Mouse (Mus musculus) frontal cortex, adult 2 months (tissue): ENCODE measurements around the gene Zfp536. TPM values are rescaled to one million over a fixed set of nuclear protein-coding genes. Genes with fewer than 3 reads are reported as not detected.

Experiments used
- DNase-seq, 2 experiments: peaks; one replicate each; pipeline ENCODE4 v3.0.0; 2022; ENCODE audit warnings: low spot score in 1 of 2; ENCODE audit errors: extremely low spot score in 1 of 2
- polyA plus RNA-seq: library from polyadenylated mRNA; depleted of rRNA; stranded (reverse); fragments of >200 nt; gene quantifications from 2 replicates; pipeline ENCODE4 v1.2.3, GENCODE M21; 2012

The Zfp536 gene
- polyA plus RNA-seq, 1 experiment: 20.3 TPM

DNA sequence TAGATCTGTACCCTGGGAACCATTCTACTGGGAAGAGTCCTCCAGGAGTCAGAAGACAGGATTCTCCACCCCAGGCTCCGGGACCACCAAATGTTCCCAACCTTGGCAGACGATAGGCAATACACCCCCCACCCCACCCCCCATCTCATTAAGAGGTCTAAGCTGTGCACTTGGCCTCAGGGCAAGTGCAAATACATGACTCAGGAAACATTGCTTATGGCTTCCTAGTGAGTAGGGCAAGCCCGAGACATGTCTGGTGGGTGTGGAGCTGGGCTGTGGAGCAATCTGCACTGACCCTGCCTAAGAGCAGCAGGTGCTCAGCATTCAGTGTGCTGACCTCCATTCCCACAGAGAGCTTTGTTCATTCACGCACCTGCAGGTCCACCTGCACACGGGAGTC is 78.4 kb downstream of the Zfp536 start:
- no peak for DNase-seq

DNA sequence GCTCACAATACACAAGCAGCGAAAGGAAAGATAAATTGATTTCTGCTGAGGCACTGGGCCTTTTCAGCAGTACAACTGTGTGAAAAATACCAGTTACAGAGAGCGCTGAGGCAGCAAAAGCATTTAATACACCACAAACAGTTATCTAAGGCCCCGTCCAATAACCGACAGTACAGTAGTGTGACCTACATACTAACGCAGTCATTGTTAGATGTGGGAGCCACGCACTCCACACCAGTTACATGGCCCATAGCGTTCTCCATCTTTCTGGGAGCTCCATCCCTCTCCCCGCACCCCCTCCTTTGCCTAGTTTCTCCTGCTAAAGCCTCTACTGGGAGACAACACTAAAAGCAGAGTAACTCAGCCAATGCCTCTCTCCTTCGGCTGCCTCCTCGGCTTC is 82.8 kb downstream of the Zfp536 start:
- no peak for DNase-seq

DNA sequence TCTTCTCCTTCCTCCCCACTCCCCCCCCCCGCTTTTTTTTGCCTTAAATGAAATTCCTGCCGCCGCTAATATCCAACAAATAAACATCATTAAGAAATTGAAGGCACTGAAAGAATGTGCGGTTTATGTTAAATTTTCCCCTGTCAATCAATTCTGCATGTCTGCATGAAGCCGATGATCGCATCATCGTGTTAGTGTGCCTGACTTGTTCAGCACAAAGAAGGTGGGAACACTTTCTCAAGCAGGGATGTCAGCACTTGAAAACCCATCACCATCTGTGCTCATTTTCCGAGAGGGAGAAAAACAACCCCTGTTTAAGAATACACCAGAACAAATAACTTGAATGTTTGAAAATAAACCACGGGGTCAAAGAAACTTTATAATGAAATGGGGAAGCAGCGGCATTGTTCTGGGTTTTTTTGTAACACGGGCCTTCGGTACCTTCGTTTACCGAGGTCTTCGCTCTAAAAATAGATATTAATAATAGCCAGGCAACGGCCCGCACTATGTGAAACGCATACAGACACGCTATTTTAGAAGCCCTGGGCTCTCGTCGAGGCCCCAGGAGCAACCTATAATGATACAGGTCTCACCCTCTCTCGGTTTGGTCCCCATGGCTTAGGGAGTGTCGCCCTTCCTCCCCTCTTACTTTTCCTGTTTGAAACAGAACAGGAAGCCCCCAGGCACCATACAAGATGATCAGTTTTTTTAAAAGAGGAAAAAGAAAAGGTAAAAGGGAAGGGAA is 83.7 kb downstream of the Zfp536 start:
- DNase-seq: peak in 1 of 2 experiments; percentile 15

DNA sequence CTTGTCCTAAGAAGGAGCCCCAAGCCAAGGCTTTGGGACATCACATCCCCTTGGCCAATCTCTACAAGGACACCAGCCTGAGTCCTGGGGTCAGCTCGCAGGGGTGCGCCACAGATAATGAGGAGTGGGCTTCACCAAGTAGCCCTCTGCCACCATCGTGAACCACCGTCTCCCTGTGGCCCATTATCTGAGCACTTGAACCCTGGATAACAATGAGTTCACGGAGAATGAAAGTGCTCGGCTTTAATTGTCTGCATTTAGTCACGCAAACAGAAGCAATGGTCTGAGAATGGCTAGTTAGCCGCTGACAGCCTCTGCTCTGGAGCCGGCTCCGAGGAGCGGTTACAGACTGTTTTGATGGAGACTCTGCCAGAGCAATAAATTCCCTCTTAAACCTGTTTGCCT is 84.3 kb downstream of the Zfp536 start:
- peak in 1 of 2 experiments; percentile 3 for DNase-seq

DNA sequence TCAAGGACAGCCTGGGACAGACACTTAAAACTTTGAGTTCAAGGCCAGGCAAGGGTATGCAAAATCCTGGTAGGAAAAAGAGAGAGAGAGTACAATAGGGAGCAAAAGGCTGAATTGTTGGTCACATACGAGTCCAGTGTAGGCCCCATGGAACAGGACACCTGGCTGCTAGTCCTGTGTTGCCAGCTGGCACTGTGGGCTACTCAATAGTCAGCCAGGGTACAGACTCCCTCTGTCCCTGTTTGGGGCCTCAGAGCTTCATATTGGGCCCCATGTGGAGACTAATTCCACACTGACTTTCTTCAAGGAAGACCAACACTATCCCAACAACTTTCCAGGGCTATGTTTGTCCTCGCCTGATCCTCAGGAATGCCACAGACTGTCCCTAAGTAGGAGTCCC is 87.1 kb downstream of the Zfp536 start:
- DNase-seq: no peak

DNA sequence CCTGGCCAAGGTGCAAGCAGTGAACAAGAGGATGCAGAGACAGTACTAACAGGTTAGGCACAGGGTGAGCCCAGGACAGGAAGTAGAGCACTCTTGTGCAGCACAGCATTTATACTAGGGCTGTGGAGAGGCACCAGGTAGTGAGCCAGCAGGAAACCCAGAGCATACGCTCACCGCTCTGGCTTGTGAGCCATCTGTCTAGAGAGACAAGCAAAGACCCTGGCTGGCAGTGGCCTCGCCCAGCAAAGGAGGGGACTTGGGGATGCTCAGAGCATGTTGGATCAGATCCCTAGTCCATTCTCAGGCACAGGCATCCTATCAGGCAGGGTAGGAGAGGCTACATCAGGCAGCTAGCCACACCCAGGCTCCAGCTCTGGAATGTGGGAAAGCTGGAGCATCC is 88.2 kb downstream of the Zfp536 start:
- DNase-seq: no peak

DNA sequence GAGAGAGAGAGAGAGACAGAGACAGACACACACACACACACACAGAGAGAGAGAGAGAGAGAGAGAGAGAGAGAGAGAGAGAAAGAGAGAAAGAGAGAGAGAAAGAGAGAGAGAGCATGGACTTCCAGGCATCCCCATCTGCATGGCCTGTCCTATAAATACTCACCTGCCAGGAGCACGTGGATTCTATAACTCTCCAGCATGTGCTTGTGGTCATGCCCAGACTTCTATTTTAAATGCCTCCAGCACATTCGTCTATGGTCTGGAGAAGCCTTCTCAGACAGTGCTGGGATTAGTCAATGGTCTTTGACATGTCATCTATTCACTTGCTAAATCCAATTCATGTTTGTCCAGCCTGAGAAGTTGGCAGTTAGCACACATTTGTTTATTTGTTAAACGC is 92.1 kb downstream of the Zfp536 start:
- no peak for DNase-seq

DNA sequence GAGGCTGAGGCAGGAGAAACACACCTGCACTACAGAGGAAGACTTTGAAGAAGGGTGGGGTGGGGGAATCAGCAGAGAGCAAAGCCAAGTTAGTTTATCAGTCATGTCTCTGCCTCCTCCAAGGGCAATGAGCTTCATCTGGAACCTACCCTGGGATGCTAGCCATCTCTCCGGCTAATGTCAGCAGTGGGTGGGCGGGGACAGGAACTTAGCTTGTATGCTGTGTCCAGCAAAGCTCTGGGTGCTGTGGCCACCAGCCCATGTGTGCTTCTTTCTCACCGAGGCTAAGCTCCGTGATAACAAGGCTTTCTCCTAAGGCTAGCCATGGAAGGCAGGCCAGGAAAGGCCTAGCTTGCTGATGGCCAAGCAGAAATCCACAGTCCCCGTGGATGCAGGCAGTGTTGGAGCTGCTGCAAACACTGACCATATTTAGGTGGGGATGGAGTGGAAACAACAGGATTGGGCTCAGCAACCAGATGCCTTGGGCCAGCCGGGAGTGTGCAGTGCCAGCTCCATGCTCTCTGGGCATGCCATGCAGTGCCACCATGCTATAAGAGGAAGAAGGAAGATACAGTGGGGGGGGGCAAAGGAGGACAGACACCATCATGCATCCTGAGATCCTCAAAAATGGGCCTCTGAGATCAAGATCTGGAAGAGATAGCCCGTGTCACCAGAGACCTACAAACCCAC is 109.6 kb downstream of the Zfp536 start:
- DNase-seq: no peak

DNA sequence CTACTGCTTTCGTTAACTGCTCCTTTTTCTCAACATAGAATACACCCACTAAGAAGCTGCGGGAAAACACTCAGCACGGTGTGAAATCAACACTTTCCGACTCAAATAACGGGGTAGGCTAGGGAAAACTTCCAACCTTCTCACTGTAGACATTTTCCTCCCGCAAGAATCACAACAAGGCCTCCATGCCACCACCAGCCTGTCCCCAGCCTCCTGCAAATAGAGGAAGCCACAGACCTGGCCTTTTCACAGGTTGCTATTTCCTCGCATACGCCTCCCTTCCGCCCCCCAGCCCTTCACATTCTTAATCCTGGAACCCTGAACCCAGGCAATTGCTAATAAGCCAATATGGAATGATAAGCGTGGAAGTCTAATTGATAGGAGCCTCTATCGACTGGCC is 124.8 kb downstream of the Zfp536 start:
- peak in 1 of 2 experiments; percentile 29 for DNase-seq

DNA sequence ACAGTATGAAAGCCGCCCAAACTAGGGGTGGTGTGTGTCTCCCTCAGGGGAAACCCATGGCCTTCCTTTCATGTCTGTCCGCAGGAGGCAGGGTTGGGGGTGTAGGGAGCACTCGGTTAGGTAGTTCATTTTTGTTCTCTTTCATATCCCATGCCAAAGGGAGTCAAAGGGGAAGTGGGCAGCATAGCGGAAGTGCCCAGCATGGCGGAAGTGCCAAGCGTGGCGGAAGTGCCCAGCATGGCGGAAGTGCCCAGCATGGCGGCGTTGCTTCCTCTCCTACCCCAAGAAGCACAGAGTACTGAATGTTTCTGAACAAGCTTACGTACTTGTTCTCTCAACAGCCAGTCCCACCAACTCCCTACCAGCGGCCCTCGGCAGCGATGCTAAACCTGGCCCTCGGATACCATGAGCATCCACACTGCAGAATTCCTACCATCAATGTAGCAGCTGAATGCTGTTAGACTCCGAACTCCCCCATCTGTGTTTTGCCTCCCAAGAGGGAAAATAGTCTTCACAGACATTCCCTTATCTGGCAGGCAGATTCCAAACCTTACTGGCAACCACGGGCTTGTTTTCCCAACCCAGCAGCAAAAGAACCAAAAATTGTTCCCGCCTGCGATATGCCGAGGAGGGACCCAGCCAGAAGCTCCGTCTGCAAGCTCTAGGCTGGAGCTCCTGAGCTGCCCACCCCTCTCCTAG is 125.4 kb downstream of the Zfp536 start:
- peak in 1 of 2 experiments; percentile 45 for DNase-seq

DNA sequence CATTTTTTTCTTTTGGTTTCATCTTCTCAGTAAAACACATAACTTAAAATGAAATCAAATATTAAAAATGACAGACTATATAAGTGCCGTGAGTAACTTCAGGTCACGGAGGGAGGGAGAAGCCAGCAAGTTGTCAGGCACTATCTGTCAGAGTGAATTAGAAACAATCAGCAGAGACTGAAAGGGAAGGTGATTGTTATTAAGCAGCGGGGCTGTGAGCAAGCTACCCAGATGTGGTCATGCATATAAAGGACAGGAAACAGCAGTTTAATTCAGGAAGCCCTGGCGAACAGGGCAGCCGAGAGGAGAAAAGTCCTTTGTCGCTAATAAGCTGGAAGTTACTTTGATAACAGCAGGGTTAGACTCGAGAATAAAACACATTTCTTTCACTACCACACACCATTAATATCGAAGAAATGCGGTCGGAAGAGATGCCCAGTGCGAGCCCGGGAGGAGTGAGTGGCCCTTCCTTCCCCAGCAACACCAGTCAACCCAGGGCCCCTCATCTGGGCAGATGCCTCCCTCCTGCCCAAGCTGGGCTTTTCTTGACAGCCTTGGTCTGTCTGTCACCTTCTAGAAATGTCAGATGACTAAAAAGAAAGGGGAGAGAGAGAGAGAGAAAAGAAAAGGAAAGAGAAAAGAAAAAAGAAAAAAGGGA is 133.6 kb downstream of the Zfp536 start:
- no peak for DNase-seq

DNA sequence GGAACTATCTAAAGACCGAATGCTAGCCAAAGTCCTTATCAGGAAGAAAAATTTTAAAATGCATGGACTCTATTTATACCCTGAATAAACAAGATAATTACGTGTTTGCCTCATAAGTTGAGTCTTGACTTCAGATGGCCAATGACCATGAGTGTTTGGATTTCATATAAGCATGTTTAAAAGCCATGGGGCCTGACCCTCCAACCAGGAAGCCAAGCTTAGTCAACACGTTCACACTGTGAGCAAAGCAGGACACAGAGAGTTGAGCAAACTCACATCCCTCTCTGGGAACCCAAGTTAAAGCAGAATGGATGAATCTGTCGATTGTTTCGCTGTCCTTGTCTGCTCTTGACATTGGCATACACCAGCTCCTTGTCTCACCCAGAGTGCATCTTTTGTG is 138.6 kb downstream of the Zfp536 start:
- no peak for DNase-seq

DNA sequence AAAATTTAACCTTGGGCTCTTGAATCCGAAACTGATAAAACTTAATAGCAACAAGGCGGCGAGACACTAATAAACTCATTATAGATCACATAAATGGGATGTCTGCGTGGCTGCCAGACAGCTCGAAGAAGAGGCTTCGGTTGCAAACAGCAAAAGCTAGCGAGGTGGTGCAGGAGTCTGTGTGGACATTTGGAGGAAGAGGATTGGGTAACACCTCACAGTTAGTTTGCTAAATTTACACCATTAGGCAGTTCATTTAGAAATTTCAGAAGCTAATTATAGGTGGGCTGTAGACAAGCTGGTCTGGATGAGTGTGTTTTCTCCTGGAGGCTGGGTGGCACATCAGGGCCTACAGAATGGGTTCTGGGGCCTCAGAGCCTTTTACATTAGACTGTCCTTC is 143.0 kb downstream of the Zfp536 start:
- DNase-seq: no peak

DNA sequence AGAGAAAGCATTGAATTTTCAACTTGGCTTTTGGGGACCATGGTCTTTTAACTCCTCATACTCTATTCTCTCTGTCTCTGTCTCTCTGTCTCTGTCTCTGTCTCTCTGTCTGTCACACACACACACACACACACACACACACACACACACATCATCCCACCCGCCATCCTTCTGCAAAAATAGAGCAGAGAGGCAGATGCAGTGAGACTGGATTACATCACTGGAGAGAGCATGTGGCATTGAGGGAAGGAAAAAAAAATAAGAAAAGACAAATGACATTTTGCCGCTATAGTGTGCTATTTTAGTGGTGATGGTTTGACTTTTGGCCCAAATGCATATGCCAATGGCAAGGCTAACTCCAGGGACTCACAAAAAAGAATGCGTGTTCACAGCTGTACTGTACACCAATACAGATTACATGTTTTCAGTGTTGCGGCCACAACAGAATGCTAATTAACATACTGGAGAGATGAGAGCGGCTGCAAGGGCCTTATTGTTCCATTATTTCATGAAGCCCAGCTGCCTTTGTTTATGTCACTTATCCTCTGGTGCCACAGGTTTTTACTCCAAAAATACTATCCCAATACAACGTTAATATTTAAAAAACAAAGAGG is 145.4 kb downstream of the Zfp536 start:
- peak in 1 of 2 experiments; percentile 30 for DNase-seq

DNA sequence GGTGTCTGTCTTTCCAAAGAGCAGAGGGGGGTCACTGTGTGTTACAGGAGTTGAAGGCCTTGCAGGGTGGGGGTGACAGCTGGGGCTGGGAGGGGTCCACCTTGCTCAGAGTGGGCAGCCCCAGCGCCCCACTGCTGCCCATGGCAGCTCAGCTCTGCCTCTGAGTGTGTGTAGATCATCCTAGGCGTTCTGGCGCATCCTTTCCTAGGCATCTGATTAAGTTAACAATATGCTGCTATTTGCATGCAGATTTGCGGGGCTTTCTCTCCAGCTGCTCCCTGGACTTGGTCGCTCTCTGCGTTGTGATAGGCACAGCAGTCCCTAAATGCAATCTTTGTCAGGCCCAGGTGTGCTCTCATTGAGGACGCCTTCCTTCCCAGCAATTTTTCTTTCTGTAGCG is 147.7 kb downstream of the Zfp536 start:
- no peak for DNase-seq

DNA sequence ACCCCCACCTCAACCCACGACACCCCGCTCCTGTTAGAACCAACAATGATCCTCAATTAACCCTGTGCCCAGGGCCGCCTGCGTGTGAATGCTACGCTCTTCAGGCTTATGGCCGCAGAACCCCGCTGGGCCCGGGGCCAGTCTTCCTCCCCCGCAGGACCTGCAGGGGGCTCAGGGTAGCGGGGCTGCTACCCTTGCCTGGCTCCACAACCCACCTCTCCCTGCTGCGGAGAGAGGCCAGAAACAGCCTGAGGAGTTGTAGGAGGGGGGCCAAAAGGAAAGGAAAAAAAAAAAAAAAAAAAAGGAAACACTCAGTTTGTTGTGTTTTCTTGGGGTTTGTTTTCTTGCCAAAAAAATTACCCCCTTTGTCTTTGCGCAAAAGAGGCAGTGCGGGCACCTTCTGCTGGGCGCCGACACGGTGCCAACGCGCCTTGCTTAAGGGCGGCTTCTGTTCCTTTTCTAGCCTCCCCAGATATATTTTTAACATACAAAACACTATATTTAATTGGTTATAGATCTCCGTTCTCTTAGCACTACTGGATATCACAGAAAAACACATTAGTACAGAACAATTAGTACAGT is 148.6 kb downstream of the Zfp536 start:
- no peak for DNase-seq

DNA sequence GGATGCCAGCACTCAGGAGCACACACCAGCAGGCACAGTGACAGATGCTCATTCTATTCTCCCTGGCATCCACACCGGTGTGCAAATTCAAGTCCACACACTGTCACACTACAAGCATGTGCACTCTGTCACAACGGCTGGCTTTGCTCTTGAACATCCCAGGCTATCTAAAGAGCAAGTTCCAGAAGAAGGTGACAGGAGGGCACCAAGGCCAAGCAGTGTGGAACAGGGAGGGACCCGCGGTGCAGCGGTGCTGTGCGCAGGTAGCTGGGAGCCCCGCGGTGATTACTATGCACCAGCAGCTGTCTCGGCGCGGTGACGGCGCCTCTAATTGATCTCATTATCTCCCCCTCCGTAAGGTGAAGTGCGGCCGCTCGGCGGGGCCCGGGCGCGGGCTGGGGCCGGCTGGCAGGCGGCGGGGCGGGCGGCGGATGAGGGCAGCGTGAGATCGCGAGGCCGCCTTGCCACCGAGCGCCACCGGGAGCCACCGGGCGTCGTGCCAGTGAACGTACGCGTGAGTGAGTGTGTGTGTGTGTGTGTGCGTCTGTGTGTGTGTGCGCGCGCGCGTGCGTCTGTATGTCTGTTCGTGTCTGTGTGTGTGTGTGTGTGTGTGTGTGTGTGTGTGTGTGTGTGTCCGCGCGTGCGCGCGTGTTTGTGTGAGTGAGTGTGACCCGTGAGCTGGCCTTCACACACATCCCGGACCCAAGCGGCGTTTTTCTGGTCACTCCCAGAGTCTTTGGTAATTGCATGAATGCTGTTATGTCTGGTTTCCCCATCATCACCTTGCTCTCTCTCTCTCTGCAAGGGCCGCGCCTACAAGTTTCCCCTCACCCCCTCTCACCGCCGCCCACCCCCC is 149.3 kb downstream of the Zfp536 start:
- DNase-seq: peak; percentile 26 to 63

DNA sequence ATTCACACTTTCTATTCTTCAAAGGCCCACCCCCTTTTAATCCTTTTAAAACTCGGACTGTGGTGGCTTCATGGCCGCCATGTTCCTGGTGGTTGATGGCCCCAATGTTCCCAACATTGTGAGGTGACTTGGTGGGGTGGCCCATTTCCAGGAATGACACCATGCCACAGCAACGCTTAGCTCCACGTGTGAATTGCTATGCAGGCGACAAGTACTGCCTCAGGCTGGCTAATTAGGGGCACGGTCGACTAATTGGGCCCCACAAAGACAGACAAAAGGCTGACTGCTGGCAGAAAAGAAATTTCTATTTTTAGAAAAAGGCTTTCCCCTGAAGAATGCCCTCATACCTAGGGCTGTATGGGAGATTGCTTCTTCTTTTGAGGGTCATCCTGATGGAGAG is 154.2 kb downstream of the Zfp536 start:
- DNase-seq: no peak

DNA sequence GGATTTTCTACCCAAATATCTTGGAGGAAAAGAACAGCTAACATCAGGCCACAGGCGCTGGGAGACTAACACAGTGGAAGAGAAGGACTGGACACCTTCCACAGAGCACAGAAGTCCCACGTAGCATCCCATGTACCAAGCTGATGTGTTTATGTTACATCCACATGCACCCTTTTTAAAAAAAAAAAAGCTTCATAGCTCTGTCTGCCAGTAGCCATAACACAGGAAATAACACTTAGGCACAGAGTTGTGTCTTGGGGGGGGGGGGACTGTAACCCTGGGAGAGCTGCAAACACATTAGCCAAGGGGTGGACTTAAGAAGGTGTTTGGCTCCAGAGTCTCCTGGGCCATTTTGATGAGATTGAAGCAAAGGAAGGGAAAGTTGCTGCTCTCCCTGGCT is 155.6 kb downstream of the Zfp536 start:
- no peak for DNase-seq
